Mouse (Mus musculus) kidney, embryonic 16.5 days (tissue): ENCODE results near the gene Atad2b. TPM values are rescaled to one million over a fixed set of nuclear protein-coding genes. Genes with fewer than 3 reads are reported as not detected.
"Not testable (repeated sequence)": the region's sequence is repeated elsewhere in the genome, so short reads cannot be mapped to it uniquely, and the experiment has no call there.

ENCODE experiments used
- ATAC-seq: fragments of 200-750 bp; cut with Nextera tagmentation; 2 replicates; pipeline ENCODE4 v1.8.0; 2017; ENCODE audit warnings: moderate TSS enrichment; ENCODE audit not compliant: low FRiP score, low TSS enrichment
- H3K27ac ChIP-seq: fragments of 300-500 bp; sonication (generic); 2 replicates; pipeline ENCODE4 v1.5.1; 2014; ENCODE audit warnings: low read length
- H3K27me3 ChIP-seq: fragments of 300-500 bp; sonication (generic); 2 replicates; pipeline ENCODE4 v1.6.1; 2014; ENCODE audit warnings: low read length, control low read depth, mixed read lengths; ENCODE audit not compliant: insufficient read depth
- H3K36me3 ChIP-seq: fragments of 300-500 bp; sonication (generic); 2 replicates; pipeline ENCODE4 v1.6.1; 2014; ENCODE audit warnings: low read length, control low read depth, mixed read lengths; ENCODE audit not compliant: insufficient read depth
- H3K4me1 ChIP-seq: fragments of 300-500 bp; sonication (generic); 2 replicates; pipeline ENCODE4 v1.6.1; 2014; ENCODE audit warnings: low read length, control low read depth, mixed read lengths; ENCODE audit not compliant: insufficient read depth
- H3K4me2 ChIP-seq: fragments of 300-500 bp; sonication (generic); replicated peaks from 2 replicates; pipeline ENCODE4 v1.6.1; 2014; ENCODE audit warnings: low read depth, low read length
- H3K4me3 ChIP-seq: fragments of 300-500 bp; sonication (generic); 2 replicates; pipeline ENCODE4 v1.5.1; 2014; ENCODE audit warnings: mild to moderate bottlenecking, low read length
- H3K9ac ChIP-seq: fragments of 300-500 bp; sonication (generic); replicated peaks from 2 replicates; pipeline ENCODE4 v1.6.1; 2014; ENCODE audit warnings: low read length
- H3K9me3 ChIP-seq: fragments of 300-500 bp; sonication (generic); 2 replicates; pipeline ENCODE4 v1.6.1; 2016; ENCODE audit warnings: low read length, control low read depth
- WGBS: fragments of 180-500 bp; shearing (Covaris S2); extraction: QIAGEN DNeasy Blood & Tissue Kit; methylation state at CpG from one replicate; pipeline ENCODE4 v1.1.7; 2014; 5-methylcytosine and 5-hydroxymethylcytosine counted together
- polyA plus RNA-seq: library from polyadenylated mRNA; unstranded; fragments of >200 nt; fragmentation: Nextera tagmentation; extraction: Ambion mirVana; gene quantifications from 2 replicates; pipeline ENCODE4 v1.2.1, GENCODE M21; 2015

Atad2b gene
- polyA plus RNA-seq, 1 experiment from 2014 or later: 6.3 TPM

DNA sequence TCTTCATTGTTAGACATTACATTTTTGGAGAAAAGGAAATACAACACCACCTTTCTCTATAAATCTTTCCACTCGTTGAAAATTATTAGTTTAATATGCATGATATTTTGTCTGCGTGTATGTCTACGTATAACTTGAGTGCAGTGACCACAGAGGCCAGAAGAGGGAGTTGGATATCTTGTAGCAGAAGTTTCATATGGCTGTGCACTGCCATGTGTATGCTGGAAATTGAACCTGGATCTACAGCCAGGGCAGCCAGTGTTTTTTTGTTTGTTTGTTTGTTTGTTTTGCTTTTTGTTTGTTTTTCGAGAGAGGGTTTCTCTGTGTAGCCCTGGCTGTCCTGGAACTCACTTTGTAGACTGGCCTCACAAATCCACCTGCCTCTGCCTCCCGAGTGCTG lies 38.1 kb upstream of the Atad2b start:
- Histone ChIP-seq H3K36me3 (peaks cover 23% of the 10 kb centered on the region), H3K27ac (no peak overlapping the region), H3K4me3 (no peak overlapping the region), H3K27me3 (no peaks in the 10 kb centered on the region), H3K9me3 (no peaks in the 10 kb centered on the region; the same call in 1 of the 2 replicates), H3K4me2 (no peak overlapping the region), H3K4me1 (peaks cover under 1% of the 10 kb centered on the region; the same call in 1 of the 2 replicates), H3K9ac (no peak overlapping the region)
- 91% methylated on average over 5 of the region's 5 CpGs for WGBS
- ATAC-seq: no peak

DNA sequence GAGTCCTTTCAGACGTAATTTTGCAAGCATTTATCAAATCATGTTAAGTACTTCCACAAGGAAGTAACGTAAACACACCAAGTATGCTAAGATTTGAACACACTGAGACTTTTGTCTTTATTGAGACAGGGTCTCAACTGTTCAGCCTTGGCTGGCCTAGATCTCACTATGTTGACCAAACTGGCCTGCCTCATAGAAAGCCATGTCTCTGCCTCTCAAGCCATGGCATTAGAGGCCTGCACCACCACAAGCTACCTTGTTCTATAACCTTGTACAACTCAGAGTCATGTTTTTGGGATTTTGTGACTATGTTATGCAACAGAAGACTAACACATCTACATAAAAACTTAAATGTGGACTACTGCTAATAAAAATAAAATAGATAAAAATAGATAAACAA lies 35.1 kb upstream of the Atad2b start:
- 90% methylated on average over 2 of the region's 2 CpGs for WGBS
- H3K4me3 ChIP-seq: no peak overlapping the region
- no peak for ATAC-seq
- H3K9ac ChIP-seq: no peak overlapping the region
- no peak overlapping the region for H3K27ac ChIP-seq
- H3K27me3 ChIP-seq: no peaks in the 10 kb centered on the region
- no peak overlapping the region for H3K4me2 ChIP-seq
- no peaks in the 10 kb centered on the region for H3K4me1 ChIP-seq
- H3K36me3 ChIP-seq: peaks cover 23% of the 10 kb centered on the region
- H3K9me3 ChIP-seq: no peaks in the 10 kb centered on the region; the same call in 1 of the 2 replicates

- 61% methylated on average over 1 of the region's 1 CpGs for WGBS
- no peaks in the 10 kb centered on the region for H3K27me3 ChIP-seq
Measured at GRCm38 (mm10) chr12:4885062-4885461, 32.1 kb upstream of the Atad2b start.

DNA sequence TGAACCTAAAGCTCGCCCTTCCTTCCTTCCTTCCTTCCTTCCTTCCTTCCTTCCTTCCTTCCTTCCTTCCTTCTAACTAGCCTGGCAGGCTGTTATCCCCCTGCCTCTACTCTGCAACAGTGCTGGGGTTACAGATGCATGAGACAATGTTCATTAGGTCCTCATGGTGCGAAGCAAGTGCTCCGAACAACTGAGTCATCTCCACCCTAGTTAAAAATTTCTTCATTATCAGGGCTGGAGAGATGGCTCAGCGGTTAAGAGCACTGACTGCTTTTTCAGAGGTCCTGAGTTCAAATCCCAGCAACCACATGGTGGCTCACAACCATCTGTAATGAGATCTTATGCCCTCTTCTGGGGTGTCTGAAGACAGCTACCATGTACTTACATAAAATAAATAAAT lies 30.6 kb upstream of the Atad2b start:
- not testable (repeated sequence) for H3K27ac ChIP-seq, H3K4me2 ChIP-seq, H3K27me3 ChIP-seq, H3K4me3 ChIP-seq, H3K36me3 ChIP-seq, H3K4me1 ChIP-seq, H3K9me3 ChIP-seq, H3K9ac ChIP-seq, ATAC-seq
- WGBS: 94% methylated on average over 4 of the region's 4 CpGs

More at GRCm38 (mm10) chr12:4885062-4885461, 32.1 kb upstream of the Atad2b start:
- H3K36me3 ChIP-seq: peaks cover 10% of the 10 kb centered on the region; the same call in 1 of the 2 replicates
- H3K4me2 ChIP-seq: no peak overlapping the region
- ATAC-seq: no peak
- H3K9ac ChIP-seq: no peak overlapping the region
- no peaks in the 10 kb centered on the region for H3K4me1 ChIP-seq
- H3K9me3 ChIP-seq: no peaks in the 10 kb centered on the region
- H3K4me3 ChIP-seq: no peak overlapping the region
- no peak overlapping the region for H3K27ac ChIP-seq

DNA sequence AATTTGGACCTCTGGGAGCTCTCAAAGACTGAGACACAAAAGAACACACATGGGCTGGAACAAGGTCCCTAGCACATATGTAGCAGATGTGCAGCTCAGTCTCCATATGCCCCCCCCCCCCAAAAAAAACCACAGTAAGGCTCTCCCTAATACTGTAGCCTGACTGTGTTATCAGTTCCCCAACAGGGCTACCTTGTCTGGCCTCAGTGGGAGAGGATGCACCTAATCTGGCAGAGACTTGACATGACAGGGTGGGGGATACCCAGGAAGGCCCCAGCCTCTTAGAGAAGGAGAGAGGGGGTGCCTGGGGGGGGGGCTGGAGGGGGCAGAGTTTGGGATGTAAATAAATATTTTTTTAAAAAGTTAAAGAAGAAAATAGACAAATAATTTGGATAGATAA lies 28.4 kb upstream of the Atad2b start:
- no peak overlapping the region for H3K4me3 ChIP-seq
- no peak overlapping the region for H3K9ac ChIP-seq
- H3K36me3 ChIP-seq: peaks cover 2% of the 10 kb centered on the region; the same call in 1 of the 2 replicates
- H3K9me3 ChIP-seq: no peaks in the 10 kb centered on the region
- no peaks in the 10 kb centered on the region for H3K4me1 ChIP-seq
- H3K27ac ChIP-seq: no peak overlapping the region
- H3K4me2 ChIP-seq: no peak overlapping the region
- H3K27me3 ChIP-seq: no peaks in the 10 kb centered on the region
- no peak for ATAC-seq

GRCm38 (mm10) chr12:4889251-4889650 lies 27.9 kb upstream of the Atad2b start:
- no peaks in the 10 kb centered on the region for H3K27me3 ChIP-seq
- H3K4me3 ChIP-seq: no peak overlapping the region
- H3K36me3 ChIP-seq: peaks cover 2% of the 10 kb centered on the region; the same call in 1 of the 2 replicates
- no peaks in the 10 kb centered on the region for H3K9me3 ChIP-seq
- no peak overlapping the region for H3K4me2 ChIP-seq
- ATAC-seq: no peak
- no peak overlapping the region for H3K9ac ChIP-seq
- H3K27ac ChIP-seq: no peak overlapping the region
- H3K4me1 ChIP-seq: no peaks in the 10 kb centered on the region
- 93% methylated on average over 2 of the region's 2 CpGs for WGBS

GRCm38 (mm10) chr12:4889891-4890290 lies 27.3 kb upstream of the Atad2b start:
- WGBS: 94% methylated on average over 1 of the region's 1 CpGs
- Histone ChIP-seq H3K27me3 (no peaks in the 10 kb centered on the region), H3K4me3 (no peak overlapping the region), H3K9me3 (no peaks in the 10 kb centered on the region), H3K4me1 (no peaks in the 10 kb centered on the region), H3K27ac (no peak overlapping the region), H3K9ac (no peak overlapping the region), H3K36me3 (peaks cover 2% of the 10 kb centered on the region; the same call in 1 of the 2 replicates), H3K4me2 (no peak overlapping the region)
- ATAC-seq: no peak

DNA sequence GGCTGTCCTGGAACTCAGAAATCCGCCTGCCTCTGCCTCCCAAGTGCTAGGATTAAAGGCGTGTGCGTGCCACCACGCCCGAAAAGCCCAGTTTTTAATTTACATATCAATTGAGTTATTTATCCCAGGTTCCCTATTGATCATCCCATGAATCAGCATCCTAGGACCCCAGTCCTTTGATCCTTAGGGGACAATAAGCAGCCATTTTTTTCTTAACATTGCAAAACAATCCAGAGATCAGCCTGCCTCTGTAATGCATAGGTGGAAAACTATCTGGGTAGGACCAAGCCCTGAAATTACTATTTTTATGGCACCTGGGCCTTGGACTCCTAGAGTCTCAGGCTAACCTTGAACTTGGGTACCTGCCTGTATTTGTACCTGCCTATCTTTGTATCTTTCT lies 19.1 kb upstream of the Atad2b start:
- Histone ChIP-seq H3K27ac (no peak overlapping the region), H3K27me3 (no peaks in the 10 kb centered on the region), H3K4me2 (no peak overlapping the region), H3K4me1 (no peaks in the 10 kb centered on the region), H3K36me3 (no peaks in the 10 kb centered on the region), H3K4me3 (no peak overlapping the region), H3K9ac (no peak overlapping the region), H3K9me3 (no peaks in the 10 kb centered on the region)
- no peak for ATAC-seq
- 93% methylated on average over 5 of the region's 5 CpGs for WGBS

DNA sequence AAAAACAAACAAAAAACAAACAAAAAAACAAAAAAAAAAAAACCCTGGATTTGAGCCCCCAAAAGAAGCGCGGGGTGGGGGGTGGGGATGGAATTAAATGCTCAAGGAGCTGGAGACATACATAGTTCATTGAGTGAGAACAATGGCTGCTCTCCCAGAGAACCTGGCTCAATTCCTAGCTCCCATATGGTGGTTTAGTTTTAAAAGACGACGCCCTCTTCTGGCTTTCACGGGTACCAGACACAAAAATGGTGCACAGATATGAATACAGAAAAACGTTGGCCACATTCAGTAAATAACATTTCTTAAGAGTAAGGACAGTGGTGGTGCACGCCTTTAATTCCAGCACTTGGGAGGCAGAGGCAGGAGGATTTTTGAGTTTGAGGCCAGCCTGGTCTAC lies 11.2 kb upstream of the Atad2b start:
- Histone ChIP-seq H3K27me3 (no peaks in the 10 kb centered on the region), H3K9me3 (no peaks in the 10 kb centered on the region), H3K27ac (no peak overlapping the region), H3K36me3 (0 out of 2 replicates have a peak, but pooled peaks cover 3% of the 10 kb centered on the region), H3K4me1 (no peaks in the 10 kb centered on the region), H3K4me3 (no peak overlapping the region), H3K4me2 (peak overlapping the region; percentile 90; the same call in 1 of the 2 replicates), H3K9ac (no peak overlapping the region)
- 82% methylated on average over 7 of the region's 7 CpGs for WGBS
- ATAC-seq: no peak

GRCm38 (mm10) chr12:4906476-4906875 lies 10.7 kb upstream of the Atad2b start:
- Histone ChIP-seq H3K36me3 (0 out of 2 replicates have a peak, but pooled peaks cover 3% of the 10 kb centered on the region), H3K9ac (peak overlapping the region; percentile 89), H3K4me3 (peak overlapping the region; percentile 87), H3K4me1 (no peaks in the 10 kb centered on the region), H3K4me2 (peak overlapping the region; percentile 90), H3K27ac (no peak overlapping the region), H3K27me3 (no peaks in the 10 kb centered on the region), H3K9me3 (no peaks in the 10 kb centered on the region)
- 40% methylated on average over 7 of the region's 7 CpGs for WGBS
- ATAC-seq: no peak
